Mouse (Mus musculus): ENCODE results near the gene Gdf9. TPM values are rescaled to one million over a fixed set of nuclear protein-coding genes. Genes with fewer than 3 reads are reported as not detected.
A peak's percentile ranks its signal among the peaks of the same experiment; 100 is the strongest.
"Not testable (repeated sequence)": the region's sequence is repeated elsewhere in the genome, so short reads cannot be mapped to it uniquely, and the experiment has no call there.

Gdf9 gene
- polyA plus RNA-seq, 1 experiment = not detected

GRCm38 (mm10) chr11:53425251-53425650, 5.6 kb upstream of the Gdf9 start:
- Histone ChIP-seq H3K4me3 (ENCODE audit: insufficient read depth, low read depth, low read length) (no peak overlapping the region), H3K27ac (ENCODE audit: insufficient read depth, low read depth, low read length) (no peak overlapping the region), H3K4me1 (ENCODE audit: control insufficient read depth, insufficient read depth, low read length) (peaks cover 6% of the 10 kb centered on the region; the same call in 1 of the 2 replicates)
- no peak for TF ChIP-seq CTCF (IDR thresholded peaks at IDR 0.05; ENCODE audit: insufficient read depth, low read depth, low read length)
- TF ChIP-seq POLR2A (IDR thresholded peaks at IDR 0.05; ENCODE audit: insufficient read depth, low read depth, low read length) = no peak
- WGBS = 32% methylated on average over 3 of the region's 3 CpGs

- Histone ChIP-seq H3K27ac (ENCODE audit: insufficient read depth, low read depth, low read length) (no peak overlapping the region), H3K4me1 (ENCODE audit: control insufficient read depth, insufficient read depth, low read length) (peaks cover 6% of the 10 kb centered on the region; the same call in 1 of the 2 replicates), H3K4me3 (ENCODE audit: insufficient read depth, low read depth, low read length) (no peak overlapping the region)
- no peak for TF ChIP-seq POLR2A (IDR thresholded peaks at IDR 0.05; ENCODE audit: insufficient read depth, low read depth, low read length)
- no peak for TF ChIP-seq CTCF (IDR thresholded peaks at IDR 0.05; ENCODE audit: insufficient read depth, low read depth, low read length)
- 81% methylated on average over 6 of the region's 6 CpGs for WGBS
These were observed 5.0 kb upstream of the Gdf9 start for GRCm38 (mm10) chr11:53425711-53426255.

GRCm38 (mm10) chr11:53426914-53427313, 3.9 kb upstream of the Gdf9 start:
- H3K27ac ChIP-seq (ENCODE audit: insufficient read depth, low read depth, low read length); H3K4me3 ChIP-seq (ENCODE audit: insufficient read depth, low read depth, low read length); H3K4me1 ChIP-seq (ENCODE audit: control insufficient read depth, insufficient read depth, low read length): not testable (repeated sequence)
- WGBS = 82% methylated on average over 3 of the region's 3 CpGs

- H3K27ac ChIP-seq (ENCODE audit: insufficient read depth, low read depth, low read length) = no peak overlapping the region
- no peak overlapping the region for H3K4me3 ChIP-seq (ENCODE audit: insufficient read depth, low read depth, low read length)
- peaks cover 6% of the 10 kb centered on the region; the same call in 1 of the 2 replicates for H3K4me1 ChIP-seq (ENCODE audit: control insufficient read depth, insufficient read depth, low read length)
- TF ChIP-seq POLR2A (IDR thresholded peaks at IDR 0.05; ENCODE audit: insufficient read depth, low read depth, low read length) = no peak
- no peak for TF ChIP-seq CTCF (IDR thresholded peaks at IDR 0.05; ENCODE audit: insufficient read depth, low read depth, low read length)
- WGBS = 74% methylated on average over 3 of the region's 3 CpGs
These were observed 2.7 kb upstream of the Gdf9 start for GRCm38 (mm10) chr11:53427993-53428715.

GRCm38 (mm10) chr11:53428716-53429057, 2.1 kb upstream of the Gdf9 start:
- peaks cover 6% of the 10 kb centered on the region; the same call in 1 of the 2 replicates for H3K4me1 ChIP-seq (ENCODE audit: control insufficient read depth, insufficient read depth, low read length)
- no peak overlapping the region for H3K27ac ChIP-seq (ENCODE audit: insufficient read depth, low read depth, low read length)
- H3K4me3 ChIP-seq (ENCODE audit: insufficient read depth, low read depth, low read length) = no peak overlapping the region
- TF ChIP-seq CTCF (IDR thresholded peaks at IDR 0.05; ENCODE audit: insufficient read depth, low read depth, low read length) (no peak), POLR2A (IDR thresholded peaks at IDR 0.05; ENCODE audit: insufficient read depth, low read depth, low read length) (no peak)
- 91% methylated on average over 5 of the region's 5 CpGs for WGBS

GRCm38 (mm10) chr11:53429182-53429581, 1.6 kb upstream of the Gdf9 start:
- Histone ChIP-seq H3K4me3 (ENCODE audit: insufficient read depth, low read depth, low read length) (no peak overlapping the region), H3K27ac (ENCODE audit: insufficient read depth, low read depth, low read length) (no peak overlapping the region), H3K4me1 (ENCODE audit: control insufficient read depth, insufficient read depth, low read length) (peaks cover 6% of the 10 kb centered on the region; the same call in 1 of the 2 replicates)
- TF ChIP-seq CTCF (IDR thresholded peaks at IDR 0.05; ENCODE audit: insufficient read depth, low read depth, low read length) (no peak), POLR2A (IDR thresholded peaks at IDR 0.05; ENCODE audit: insufficient read depth, low read depth, low read length) (no peak)

- Histone ChIP-seq H3K4me3 (ENCODE audit: insufficient read depth, low read depth, low read length) (peak overlapping the region; percentile 86), H3K4me1 (ENCODE audit: control insufficient read depth, insufficient read depth, low read length) (peaks cover 5% of the 10 kb centered on the region; the same call in 1 of the 2 replicates), H3K27ac (ENCODE audit: insufficient read depth, low read depth, low read length) (peak overlapping the region; percentile 92)
- TF ChIP-seq POLR2A (IDR thresholded peaks at IDR 0.05; ENCODE audit: insufficient read depth, low read depth, low read length) (no peak), CTCF (IDR thresholded peaks at IDR 0.05; ENCODE audit: insufficient read depth, low read depth, low read length) (no peak)
- under 1% methylated on average over 34 of the region's 34 CpGs for WGBS
These were observed 538 bp upstream of the Gdf9 start for GRCm38 (mm10) chr11:53430300-53430669.

GRCm38 (mm10) chr11:53431347-53432056, 679 bp downstream of the Gdf9 start:
- TF ChIP-seq CTCF (IDR thresholded peaks at IDR 0.05; ENCODE audit: insufficient read depth, low read depth, low read length) (no peak), POLR2A (IDR thresholded peaks at IDR 0.05; ENCODE audit: insufficient read depth, low read depth, low read length) (no peak)
- Histone ChIP-seq H3K4me1 (ENCODE audit: control insufficient read depth, insufficient read depth, low read length) (peaks cover 2% of the 10 kb centered on the region; the same call in 1 of the 2 replicates), H3K4me3 (ENCODE audit: insufficient read depth, low read depth, low read length) (peak overlapping the region; percentile 86), H3K27ac (ENCODE audit: insufficient read depth, low read depth, low read length) (peak overlapping the region; percentile 70)
- 10% methylated on average over 9 of the region's 9 CpGs for WGBS

- no peak for TF ChIP-seq CTCF (IDR thresholded peaks at IDR 0.05; ENCODE audit: insufficient read depth, low read depth, low read length)
- TF ChIP-seq POLR2A (IDR thresholded peaks at IDR 0.05; ENCODE audit: insufficient read depth, low read depth, low read length) = no peak
- WGBS = 66% methylated on average over 6 of the region's 6 CpGs
- peaks cover 2% of the 10 kb centered on the region; the same call in 1 of the 2 replicates for H3K4me1 ChIP-seq (ENCODE audit: control insufficient read depth, insufficient read depth, low read length)
These were observed 2.2 kb downstream of the Gdf9 start for GRCm38 (mm10) chr11:53433057-53433456.

More at GRCm38 (mm10) chr11:53433057-53433456, 2.2 kb downstream of the Gdf9 start:
- Histone ChIP-seq H3K4me3 (ENCODE audit: insufficient read depth, low read depth, low read length) (no peak overlapping the region), H3K27ac (ENCODE audit: insufficient read depth, low read depth, low read length) (no peak overlapping the region)
